In genomic region chr5:121837441-121838340, GRCm38 (mm10) we compare ENCODE assay signal across 7 mouse cellular contexts. TPM values are rescaled to one million over a fixed set of nuclear protein-coding genes. Genes with fewer than 3 reads are reported as not detected.
DNase-seq lines count a peak whose midpoint lies in the region; ATAC-seq and TF ChIP-seq lines count a peak whose summit lies in the region.

Sh2b3 (minus strand) TSS chr5:121837646.

- H3K4me2 ChIP-seq in hindbrain, embryonic 14.5 days (replicated peaks): peak within 1 kb of the TSS; percentile 78
- peak within 1 kb of the TSS; percentile 95 for H3K4me2 ChIP-seq in limb, embryonic 12.5 days
- peak within 1 kb of the TSS; percentile 86 for H3K4me2 ChIP-seq in midbrain, embryonic 13.5 days (replicated peaks)

- H3K27ac ChIP-seq in gastrocnemius, adult 2 months: peak within 1 kb of the TSS; percentile 99
- H3K27ac ChIP-seq in hindbrain, embryonic 14.5 days: peak within 1 kb of the TSS; percentile 62; the same call in 1 of the 2 replicates
- peak within 1 kb of the TSS; percentile 64 for H3K27ac ChIP-seq in limb, embryonic 12.5 days
- peak within 1 kb of the TSS; percentile 53; the same call in 1 of the 2 replicates for H3K27ac ChIP-seq in midbrain, embryonic 13.5 days

- H3K9me3 ChIP-seq in hindbrain, embryonic 14.5 days (ENCODE audit: control insufficient read depth, low read length): no peaks in the 10 kb centered on the region
- no peaks in the 10 kb centered on the region for H3K9me3 ChIP-seq in limb, embryonic 12.5 days
- H3K9me3 ChIP-seq in midbrain, embryonic 13.5 days: no peaks in the 10 kb centered on the region

- DNase-seq in ES-CJ7 (ENCODE audit: low read depth, low spot score): peak; percentile 83
- DNase-seq in gastrocnemius, adult 2 months: peak; percentile 67
- no peak for DNase-seq in hindbrain, embryonic 14.5 days (ENCODE audit: low spot score)
- peak; percentile 72 for DNase-seq in thymus, postnatal 4 days

- H3K27me3 ChIP-seq in hindbrain, embryonic 14.5 days (ENCODE audit: control insufficient read depth, insufficient read depth, low read length): peaks cover 51% of the 10 kb centered on the region
- H3K27me3 ChIP-seq in limb, embryonic 12.5 days: peaks cover 40% of the 10 kb centered on the region
- H3K27me3 ChIP-seq in midbrain, embryonic 13.5 days: peaks cover 70% of the 10 kb centered on the region

- H3K4me1 ChIP-seq in hindbrain, embryonic 14.5 days (replicated peaks; ENCODE audit: control insufficient read depth, insufficient read depth, low read length): peaks cover 45% of the 10 kb centered on the region
- peaks cover 60% of the 10 kb centered on the region for H3K4me1 ChIP-seq in limb, embryonic 12.5 days (replicated peaks)
- peaks cover 54% of the 10 kb centered on the region for H3K4me1 ChIP-seq in midbrain, embryonic 13.5 days (replicated peaks)

- H3K4me3 ChIP-seq in gastrocnemius, adult 2 months: peak within 1 kb of the TSS; percentile 74
- H3K4me3 ChIP-seq in hindbrain, embryonic 14.5 days (replicated peaks; ENCODE audit: low read length): peak within 1 kb of the TSS; percentile 58
- peak within 1 kb of the TSS; percentile 75 for H3K4me3 ChIP-seq in limb, embryonic 12.5 days (replicated peaks)
- peak within 1 kb of the TSS; percentile 70 for H3K4me3 ChIP-seq in midbrain, embryonic 13.5 days (replicated peaks)

- TF ChIP-seq CTCF in gastrocnemius, adult 2 months (IDR thresholded peaks at IDR 0.05): 0 out of 2 replicates have a peak, but pooled peaks have one; percentile 3

- no peaks in the 10 kb centered on the region for H3K36me3 ChIP-seq in hindbrain, embryonic 14.5 days (replicated peaks; ENCODE audit: control insufficient read depth, insufficient read depth)
- no peaks in the 10 kb centered on the region for H3K36me3 ChIP-seq in limb, embryonic 12.5 days
- H3K36me3 ChIP-seq in midbrain, embryonic 13.5 days: no peaks in the 10 kb centered on the region

- 1% methylated on average over 35 of the region's 35 CpGs for WGBS in hindbrain, embryonic 14.5 days
- under 1% methylated on average over 35 of the region's 35 CpGs for whole genome bisulfite sequencing in limb, embryonic 12.5 days
- 1% methylated on average over 35 of the region's 35 CpGs for WGBS in midbrain, embryonic 13.5 days

- peak; percentile 10 for ATAC-seq in activated CD4-positive, CD25-positive, alpha-beta regulatory T cell, adult 4 months
- ATAC-seq in hindbrain, embryonic 14.5 days (ENCODE audit: low FRiP score): peak; percentile 5; the same call in 1 of the 2 replicates
- peak; percentile 11 for ATAC-seq in limb, embryonic 12.5 days (ENCODE audit: insufficient number of reproducible peaks, insufficient read depth, low FRiP score, low TSS enrichment, low read depth)
- peak; percentile 2; the same call in 1 of the 2 replicates for ATAC-seq in midbrain, embryonic 13.5 days

- intact Hi-C loops in gastrocnemius, adult 2 months (cut with DNase I): loop anchor here (5.0 kb wide), 1 partner anchor 125 kb away; the partner anchor contains the start of gene Atxn2

- peak within 1 kb of the TSS; percentile 64 for H3K9ac ChIP-seq in hindbrain, embryonic 14.5 days
- H3K9ac ChIP-seq in limb, embryonic 12.5 days (replicated peaks): peak within 1 kb of the TSS; percentile 73
- H3K9ac ChIP-seq in midbrain, embryonic 13.5 days (replicated peaks): peak within 1 kb of the TSS; percentile 76

RNA-seq across cellular contexts. Expression of gene Sh2b3, which starts in this region (rescaled TPM):
- 10 to 100 TPM in 1 of 2 experiments, 1 to 10 TPM in 1; 9.8 to 11.6 TPM for polyA plus RNA-seq in activated CD4-positive, CD25-positive, alpha-beta regulatory T cell, adult 4 months (2017; shearing (Covaris generic))
- total RNA-seq in gastrocnemius, adult 2 months (2021): 10 to 100 TPM; 11.9 to 15.4 TPM
- 8.8 and 9.1 TPM in 2 replicates for polyA plus RNA-seq in hindbrain, embryonic 14.5 days (2014; fragmentation: Nextera tagmentation; extraction: Ambion mirVana)
- 12.7 and 13.1 TPM in 2 replicates for polyA plus RNA-seq in limb, embryonic 12.5 days (2016; fragmentation: Nextera tagmentation; extraction: Ambion mirVana)
- polyA plus RNA-seq in midbrain, embryonic 13.5 days (2015; fragmentation: Nextera tagmentation; extraction: Ambion mirVana): 5.3 and 6.0 TPM in 2 replicates
